Mouse (Mus musculus) forebrain, embryonic 16.5 days (tissue): ENCODE measurements around the gene Lrp4. TPM values are rescaled to one million over a fixed set of nuclear protein-coding genes. Genes with fewer than 3 reads are reported as not detected.

Experiments
- ATAC-seq: fragments of 200-750 bp; cut with Nextera tagmentation; 2 replicates; pipeline ENCODE4 v1.8.0; 2017; ENCODE audit warnings: mild to moderate bottlenecking, moderate library complexity
- H3K27ac ChIP-seq: fragments of 300-500 bp; sonication (generic); 2 replicates; pipeline ENCODE4 v1.5.1; 2014; ENCODE audit warnings: low read length, control low read depth
- H3K27me3 ChIP-seq: fragments of 300-500 bp; sonication (generic); replicated peaks from 2 replicates; pipeline ENCODE4 v1.6.1; 2014; ENCODE audit warnings: low read length; ENCODE audit not compliant: control insufficient read depth, insufficient read depth
- H3K36me3 ChIP-seq: fragments of 300-500 bp; sonication (generic); 2 replicates; pipeline ENCODE4 v1.6.1; 2014; ENCODE audit not compliant: control insufficient read depth, insufficient read depth
- H3K4me1 ChIP-seq: fragments of 300-500 bp; sonication (generic); replicated peaks from 2 replicates; pipeline ENCODE4 v1.6.1; 2014; ENCODE audit warnings: low read length; ENCODE audit not compliant: control insufficient read depth, insufficient read depth
- H3K4me2 ChIP-seq: fragments of 300-500 bp; sonication (generic); 2 replicates; pipeline ENCODE4 v1.6.1; 2014; ENCODE audit warnings: mild to moderate bottlenecking, low read length, control low read depth
- H3K4me3 ChIP-seq: fragments of 300-500 bp; sonication (generic); replicated peaks from 2 replicates; pipeline ENCODE4 v1.5.1; 2014; ENCODE audit warnings: mild to moderate bottlenecking, low read length, control low read depth
- H3K9ac ChIP-seq: fragments of 300-500 bp; sonication (generic); replicated peaks from 2 replicates; pipeline ENCODE4 v1.6.1; 2014; ENCODE audit warnings: low read depth, low read length, control low read depth
- H3K9me3 ChIP-seq: fragments of 300-500 bp; sonication (generic); 2 replicates; pipeline ENCODE4 v1.6.1; 2016; ENCODE audit warnings: low read length; ENCODE audit not compliant: control insufficient read depth
- WGBS: fragments of 180-500 bp; shearing (Covaris S2); extraction: QIAGEN DNeasy Blood & Tissue Kit; methylation state at CpG from one replicate; pipeline ENCODE4 v1.1.7; 2014; 5-methylcytosine and 5-hydroxymethylcytosine counted together
- polyA plus RNA-seq: library from polyadenylated mRNA; unstranded; fragments of >200 nt; fragmentation: Nextera tagmentation; extraction: Ambion mirVana; gene quantifications from 2 replicates; pipeline ENCODE4 v1.2.1, GENCODE M21; 2015

The Lrp4 gene
- polyA plus RNA-seq, 1 experiment from 2014 or later = 4.5 TPM

- Histone ChIP-seq H3K27me3 (no peaks in the 10 kb centered on the region), H3K27ac (peak overlapping the region; percentile 75), H3K9ac (no peak overlapping the region), H3K9me3 (no peaks in the 10 kb centered on the region), H3K4me3 (no peak overlapping the region), H3K4me1 (peaks cover 21% of the 10 kb centered on the region), H3K36me3 (no peaks in the 10 kb centered on the region), H3K4me2 (peak overlapping the region; percentile 10)
- peak; percentile 78 for ATAC-seq
- 2% methylated on average over 9 of the region's 9 CpGs for WGBS
Measured at GRCm38 (mm10) chr2:91429915-91430599, 27.3 kb upstream of the Lrp4 start.

- peak; percentile 86 for ATAC-seq
- H3K4me3 ChIP-seq = no peak overlapping the region
- WGBS = 8% methylated on average over 6 of the region's 6 CpGs
Measured at GRCm38 (mm10) chr2:91430600-91430919, 26.8 kb upstream of the Lrp4 start.

GRCm38 (mm10) chr2:91436713-91437112 lies 20.6 kb upstream of the Lrp4 start:
- no peaks in the 10 kb centered on the region for H3K36me3 ChIP-seq
- H3K9me3 ChIP-seq = no peaks in the 10 kb centered on the region
- no peaks in the 10 kb centered on the region for H3K27me3 ChIP-seq
- no peak overlapping the region for H3K4me3 ChIP-seq
- H3K4me1 ChIP-seq = peaks cover 9% of the 10 kb centered on the region; the same call in 1 of the 2 replicates
- no peak overlapping the region for H3K27ac ChIP-seq
- no peak overlapping the region for H3K4me2 ChIP-seq
- no peak for ATAC-seq
- H3K9ac ChIP-seq = no peak overlapping the region
- 19% methylated on average over 8 of the region's 8 CpGs for WGBS

More at GRCm38 (mm10) chr2:91430600-91430919, 26.8 kb upstream of the Lrp4 start:
- Histone ChIP-seq H3K4me2 (peak overlapping the region; percentile 10), H3K27me3 (no peaks in the 10 kb centered on the region), H3K9me3 (no peaks in the 10 kb centered on the region), H3K27ac (peak overlapping the region; percentile 75), H3K9ac (no peak overlapping the region), H3K36me3 (no peaks in the 10 kb centered on the region), H3K4me1 (peaks cover 21% of the 10 kb centered on the region)

GRCm38 (mm10) chr2:91437116-91437815 lies 20.0 kb upstream of the Lrp4 start:
- Histone ChIP-seq H3K9ac (no peak overlapping the region), H3K4me3 (no peak overlapping the region), H3K4me1 (peaks cover 10% of the 10 kb centered on the region), H3K4me2 (no peak overlapping the region), H3K36me3 (no peaks in the 10 kb centered on the region), H3K27ac (peak overlapping the region; percentile 48; the same call in 1 of the 2 replicates), H3K9me3 (no peaks in the 10 kb centered on the region), H3K27me3 (no peaks in the 10 kb centered on the region)
- WGBS = 23% methylated on average over 5 of the region's 5 CpGs
- ATAC-seq = 0 out of 2 replicates have a peak, but pooled peaks have one; percentile 26

GRCm38 (mm10) chr2:91439271-91439670 lies 18.0 kb upstream of the Lrp4 start:
- Histone ChIP-seq H3K9me3 (no peaks in the 10 kb centered on the region), H3K4me2 (no peak overlapping the region), H3K27me3 (no peaks in the 10 kb centered on the region), H3K9ac (no peak overlapping the region), H3K4me3 (no peak overlapping the region), H3K27ac (no peak overlapping the region), H3K36me3 (no peaks in the 10 kb centered on the region), H3K4me1 (peaks cover 19% of the 10 kb centered on the region)
- ATAC-seq = no peak
- 85% methylated on average over 10 of the region's 10 CpGs for WGBS

- H3K4me3 ChIP-seq = no peak overlapping the region
- no peak overlapping the region for H3K4me2 ChIP-seq
- H3K27ac ChIP-seq = no peak overlapping the region
- H3K9ac ChIP-seq = no peak overlapping the region
- no peaks in the 10 kb centered on the region for H3K27me3 ChIP-seq
- no peak for ATAC-seq
- 21% methylated on average over 1 of the region's 1 CpGs for WGBS
- peaks cover 19% of the 10 kb centered on the region for H3K4me1 ChIP-seq
- no peaks in the 10 kb centered on the region for H3K9me3 ChIP-seq
- H3K36me3 ChIP-seq = no peaks in the 10 kb centered on the region
Measured at GRCm38 (mm10) chr2:91439876-91440275, 17.4 kb upstream of the Lrp4 start.

DNA sequence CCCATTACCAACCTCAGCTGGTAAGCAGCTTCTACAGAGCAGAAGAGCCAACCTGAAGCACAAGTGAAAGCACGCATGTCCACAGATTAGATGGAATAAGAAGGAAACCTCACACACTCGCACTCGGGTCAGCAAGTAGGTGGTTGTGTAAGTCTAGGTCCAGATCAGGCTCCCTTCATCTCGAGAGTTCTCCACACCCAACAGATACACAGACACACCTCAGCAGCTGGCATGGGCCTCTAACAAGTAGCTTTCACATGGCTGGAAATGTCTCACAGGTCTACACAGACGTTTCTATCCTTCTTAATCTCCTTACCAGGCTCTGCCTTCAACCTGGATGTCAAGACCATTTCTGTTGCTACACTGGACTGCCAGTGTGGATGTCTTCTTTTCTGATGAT lies 16.6 kb upstream of the Lrp4 start:
- H3K9ac ChIP-seq = no peak overlapping the region
- no peaks in the 10 kb centered on the region for H3K27me3 ChIP-seq
- 93% methylated on average over 5 of the region's 5 CpGs for WGBS
- no peak for ATAC-seq
- no peak overlapping the region for H3K4me3 ChIP-seq
- peaks cover 19% of the 10 kb centered on the region for H3K4me1 ChIP-seq
- H3K36me3 ChIP-seq = no peaks in the 10 kb centered on the region
- no peaks in the 10 kb centered on the region for H3K9me3 ChIP-seq
- H3K27ac ChIP-seq = no peak overlapping the region
- H3K4me2 ChIP-seq = no peak overlapping the region

DNA sequence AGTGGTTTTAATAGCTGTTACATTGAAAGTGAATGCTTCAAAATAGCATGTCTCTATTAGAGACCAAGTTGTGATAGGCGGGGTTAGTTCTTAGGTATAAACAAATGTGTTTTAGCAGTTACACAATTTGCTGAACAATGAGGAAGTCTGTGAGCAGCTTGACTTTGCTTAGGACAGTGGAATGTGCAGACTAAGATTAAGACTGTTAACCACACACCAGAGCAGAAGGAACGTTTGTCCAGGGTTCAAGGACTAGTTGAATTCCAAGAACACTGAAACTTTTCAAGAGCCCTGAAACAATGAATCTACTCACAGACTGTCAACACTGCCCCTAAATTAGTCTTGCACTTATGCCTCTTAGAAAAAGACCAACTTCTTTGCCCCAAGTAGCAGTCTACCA lies 15.6 kb upstream of the Lrp4 start:
- no peak overlapping the region for H3K9ac ChIP-seq
- no peak overlapping the region for H3K27ac ChIP-seq
- no peaks in the 10 kb centered on the region for H3K27me3 ChIP-seq
- no peak overlapping the region for H3K4me3 ChIP-seq
- H3K36me3 ChIP-seq = no peaks in the 10 kb centered on the region
- H3K4me2 ChIP-seq = no peak overlapping the region
- no peaks in the 10 kb centered on the region for H3K9me3 ChIP-seq
- ATAC-seq = no peak
- H3K4me1 ChIP-seq = peaks cover 19% of the 10 kb centered on the region
- WGBS = 63% methylated on average over 2 of the region's 2 CpGs

- no peaks in the 10 kb centered on the region for H3K36me3 ChIP-seq
- H3K4me1 ChIP-seq = peaks cover 16% of the 10 kb centered on the region
- H3K4me2 ChIP-seq = no peak overlapping the region
- ATAC-seq = no peak
- WGBS = 67% methylated on average over 1 of the region's 1 CpGs
- no peak overlapping the region for H3K4me3 ChIP-seq
- H3K9me3 ChIP-seq = no peaks in the 10 kb centered on the region
- no peak overlapping the region for H3K9ac ChIP-seq
- H3K27ac ChIP-seq = no peak overlapping the region
- H3K27me3 ChIP-seq = no peaks in the 10 kb centered on the region
Measured at GRCm38 (mm10) chr2:91442241-91442640, 15.1 kb upstream of the Lrp4 start.
